Mouse (Mus musculus) thymus, adult 2 months (tissue): Measurements from ENCODE around the gene Ambra1.

Source experiments
- CTCF ChIP-seq: fragments of 200-500 bp; IDR thresholded peaks from 2 replicates; pipeline ENCODE4 v1.5.1; 2012; ENCODE audit warnings: mild to moderate bottlenecking, control low read depth, low read length, moderate library complexity, borderline replicate concordance; ENCODE audit not compliant: control insufficient read depth, poor library complexity, insufficient read depth; ENCODE audit errors: extremely low read depth
- POLR2A ChIP-seq: fragments of 200-500 bp; IDR thresholded peaks from 2 replicates; pipeline ENCODE4 v1.6.1; 2012; ENCODE audit warnings: mild to moderate bottlenecking, low read length, control low read depth, moderate library complexity; ENCODE audit not compliant: control insufficient read depth, poor library complexity, insufficient read depth; ENCODE audit errors: extremely low read depth

DNA sequence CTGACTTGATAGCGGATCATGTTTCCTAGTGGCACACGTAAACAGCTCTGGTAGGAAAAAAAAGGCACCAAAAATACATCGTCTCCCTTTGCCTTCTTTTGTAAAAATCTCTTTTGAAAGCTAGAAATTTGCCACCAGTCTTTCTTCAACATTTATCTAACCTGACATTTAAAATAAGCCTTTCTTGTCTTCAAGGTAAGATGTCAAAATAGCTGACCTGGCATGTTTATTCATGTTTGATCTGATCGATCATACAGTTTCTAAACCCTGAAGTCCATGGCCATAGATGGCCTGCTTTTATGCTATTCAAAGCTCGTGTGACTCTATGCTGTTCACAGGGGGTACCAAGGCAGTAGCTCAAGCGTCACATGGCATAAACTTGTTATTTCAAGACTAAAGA is 124.6 kb downstream of the Ambra1 start:
- TF ChIP-seq CTCF (no peak), POLR2A (no peak)
